Mouse (Mus musculus) forebrain, postnatal 0 days (tissue): ENCODE measurements at regions not wholly inside any gene's neighbourhood (a gene's known extent, or its start where the extent isn't known, plus 50 kb on each side); places are given as distances from the start of the nearest gene placed in this dataset.

Source experiments
- ATAC-seq: fragments of 200-750 bp; cut with Nextera tagmentation; 2 replicates; pipeline ENCODE4 v1.8.0; 2017; ENCODE audit warnings: mild to moderate bottlenecking, moderate library complexity
- DNase-seq: peaks from one replicate; pipeline ENCODE4 v3.0.0-alpha.2; 2015
- H3K27ac ChIP-seq: fragments of 300-500 bp; sonication (generic); 2 replicates; pipeline ENCODE4 v1.5.1; 2014; ENCODE audit warnings: low read depth, mild to moderate bottlenecking, antibody characterized with exemption, low read length, moderate library complexity, mixed read lengths
- H3K27me3 ChIP-seq: fragments of 300-500 bp; sonication (generic); 2 replicates; pipeline ENCODE4 v1.6.1; 2014; ENCODE audit warnings: mild to moderate bottlenecking, low read length, mixed read lengths; ENCODE audit not compliant: insufficient read depth
- H3K36me3 ChIP-seq: fragments of 300-500 bp; sonication (generic); 2 replicates; pipeline ENCODE4 v1.6.1; 2014; ENCODE audit warnings: mild to moderate bottlenecking, moderate library complexity; ENCODE audit not compliant: insufficient read depth
- H3K4me1 ChIP-seq: fragments of 300-500 bp; sonication (generic); 2 replicates; pipeline ENCODE4 v1.6.1; 2014; ENCODE audit warnings: antibody characterized with exemption; ENCODE audit not compliant: insufficient read depth
- H3K4me2 ChIP-seq: fragments of 300-500 bp; sonication (generic); 2 replicates; pipeline ENCODE4 v1.6.1; 2014; ENCODE audit warnings: low read depth, mild to moderate bottlenecking, moderate library complexity
- H3K4me3 ChIP-seq: fragments of 300-500 bp; sonication (generic); 2 replicates; pipeline ENCODE4 v1.5.1; 2014; ENCODE audit warnings: low read depth, low read length, mixed read lengths
- H3K9ac ChIP-seq: fragments of 300-500 bp; sonication (generic); 2 replicates; pipeline ENCODE4 v1.6.1; 2014; ENCODE audit warnings: mild to moderate bottlenecking
- H3K9me3 ChIP-seq: fragments of 300-500 bp; sonication (generic); 2 replicates; pipeline ENCODE4 v1.6.1; 2016; ENCODE audit warnings: low read length
- CTCF ChIP-seq: sonication (generic); IDR thresholded peaks from 2 replicates; pipeline ENCODE4 v1.5.1; 2016; ENCODE audit warnings: antibody characterized with exemption, control low read depth, low read depth
- WGBS: fragments of 180-500 bp; shearing (Covaris S2); extraction: QIAGEN DNeasy Blood & Tissue Kit; methylation state at CpG from one replicate; pipeline ENCODE4 v1.1.7; 2014; 5-methylcytosine and 5-hydroxymethylcytosine counted together

GRCm38 (mm10) chr17:47135391-47135790, 125.0 kb upstream of the Ubr2 start:
- Histone ChIP-seq H3K27me3 (no peaks in the 10 kb centered on the region), H3K4me2 (no peak overlapping the region), H3K36me3 (no peaks in the 10 kb centered on the region), H3K9me3 (no peaks in the 10 kb centered on the region), H3K27ac (no peak overlapping the region), H3K4me3 (no peak overlapping the region), H3K9ac (no peak overlapping the region), H3K4me1 (no peaks in the 10 kb centered on the region)
- DNase-seq = no peak
- WGBS = 83% methylated on average over 5 of the region's 5 CpGs
- TF ChIP-seq CTCF = no peak
- no peak for ATAC-seq

DNA sequence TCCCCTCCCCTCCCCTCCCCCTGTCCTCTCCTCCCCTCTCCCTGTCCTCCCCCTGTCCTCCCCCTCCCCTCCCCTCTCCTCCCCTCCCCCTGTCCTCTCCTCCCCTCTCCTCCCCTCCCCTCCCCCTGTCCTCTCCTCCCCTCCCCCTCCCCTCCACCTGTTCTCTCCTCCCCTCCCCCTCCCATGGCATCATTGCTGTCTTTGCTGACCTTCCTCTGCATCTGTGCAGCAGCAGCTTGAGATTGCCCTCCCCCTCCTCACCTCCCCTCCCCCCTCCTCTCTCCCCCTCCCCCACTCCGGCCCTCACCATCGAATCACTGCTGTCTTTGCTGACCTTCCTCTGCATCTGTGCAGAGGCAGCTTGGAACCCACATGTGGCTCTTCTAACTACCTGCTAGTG, 123.4 kb upstream of the Ubr2 start:
- Histone ChIP-seq H3K4me2 (no peak overlapping the region), H3K9ac (no peak overlapping the region), H3K4me3 (no peak overlapping the region), H3K9me3 (no peaks in the 10 kb centered on the region), H3K36me3 (no peaks in the 10 kb centered on the region), H3K27ac (no peak overlapping the region), H3K4me1 (no peaks in the 10 kb centered on the region), H3K27me3 (no peaks in the 10 kb centered on the region)
- TF ChIP-seq CTCF = no peak
- 75% methylated on average over 2 of the region's 2 CpGs for WGBS
- ATAC-seq (no peak), DNase-seq (no peak)

DNA sequence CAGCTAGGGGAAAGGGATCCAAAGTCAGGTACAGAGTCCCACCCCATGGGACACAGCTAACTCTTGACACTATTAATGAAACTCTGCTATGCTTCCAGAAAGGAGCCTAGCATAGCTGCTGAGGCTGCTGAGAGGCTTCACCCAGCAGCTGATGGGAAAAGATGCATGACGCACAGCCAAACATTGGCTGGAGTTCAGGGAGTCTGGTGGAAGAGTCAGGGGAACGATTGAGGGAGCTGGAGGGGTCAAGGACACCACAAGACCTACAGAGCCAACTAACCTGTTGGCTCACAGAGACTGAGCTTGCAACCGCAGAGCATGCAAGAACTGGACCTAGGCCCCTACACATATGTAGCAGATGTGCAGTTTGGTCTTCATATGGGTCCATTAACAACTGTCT, 117.2 kb upstream of the Ubr2 start:
- Histone ChIP-seq H3K4me2 (no peak overlapping the region), H3K27me3 (no peaks in the 10 kb centered on the region), H3K4me1 (no peaks in the 10 kb centered on the region), H3K9me3 (no peaks in the 10 kb centered on the region), H3K27ac (no peak overlapping the region), H3K9ac (no peak overlapping the region), H3K4me3 (no peak overlapping the region), H3K36me3 (no peaks in the 10 kb centered on the region)
- no peak for TF ChIP-seq CTCF
- 81% methylated on average over 3 of the region's 3 CpGs for WGBS
- ATAC-seq (no peak), DNase-seq (no peak)

GRCm38 (mm10) chr17:47123576-47123975, 113.2 kb upstream of the Ubr2 start:
- Histone ChIP-seq H3K4me2 (no peak overlapping the region), H3K9me3 (no peaks in the 10 kb centered on the region), H3K4me1 (no peaks in the 10 kb centered on the region), H3K9ac (no peak overlapping the region), H3K4me3 (no peak overlapping the region), H3K27me3 (no peaks in the 10 kb centered on the region), H3K27ac (no peak overlapping the region), H3K36me3 (no peaks in the 10 kb centered on the region)
- 90% methylated on average over 18 of the region's 18 CpGs for WGBS
- DNase-seq (no peak), ATAC-seq (no peak)
- TF ChIP-seq CTCF = no peak

GRCm38 (mm10) chr17:47122221-47122620, 111.9 kb upstream of the Ubr2 start:
- no peak overlapping the region for H3K4me3 ChIP-seq
- 82% methylated on average over 9 of the region's 9 CpGs for WGBS
- H3K36me3 ChIP-seq = no peaks in the 10 kb centered on the region
- ATAC-seq = no peak
- no peak overlapping the region for H3K4me2 ChIP-seq
- no peaks in the 10 kb centered on the region for H3K27me3 ChIP-seq
- no peak for TF ChIP-seq CTCF
- no peak overlapping the region for H3K27ac ChIP-seq
- H3K4me1 ChIP-seq = no peaks in the 10 kb centered on the region
- no peak for DNase-seq
- H3K9ac ChIP-seq = no peak overlapping the region
- no peaks in the 10 kb centered on the region for H3K9me3 ChIP-seq

DNA sequence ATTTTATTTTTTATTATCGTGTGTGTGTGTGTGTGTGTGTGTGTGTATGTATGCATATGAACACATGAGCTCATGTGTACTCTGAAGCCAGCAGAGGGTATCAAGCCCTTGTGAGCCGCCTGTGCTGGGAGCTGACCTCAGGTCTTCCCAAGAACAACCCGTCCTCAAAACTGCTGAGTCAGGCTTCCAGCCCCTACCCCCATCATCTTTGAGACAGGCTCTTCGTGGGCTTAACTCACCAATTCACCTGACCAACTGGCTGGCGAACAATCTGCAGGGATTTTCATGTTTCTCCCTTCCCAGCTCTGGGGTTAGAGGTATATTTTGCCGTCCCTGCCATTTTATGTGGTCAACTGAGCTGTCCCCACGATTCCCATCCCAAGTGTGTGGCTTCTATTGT, 107.7 kb upstream of the Ubr2 start:
- H3K9ac ChIP-seq = no peak overlapping the region
- no peak overlapping the region for H3K27ac ChIP-seq
- DNase-seq (no peak), ATAC-seq (no peak)
- no peak overlapping the region for H3K4me3 ChIP-seq
- whole genome bisulfite sequencing = 86% methylated on average over 7 of the region's 7 CpGs
- H3K4me2 ChIP-seq = no peak overlapping the region
- no peak for TF ChIP-seq CTCF
- H3K36me3 ChIP-seq = no peaks in the 10 kb centered on the region
- H3K27me3 ChIP-seq = no peaks in the 10 kb centered on the region
- H3K4me1 ChIP-seq = no peaks in the 10 kb centered on the region
- no peaks in the 10 kb centered on the region for H3K9me3 ChIP-seq

DNA sequence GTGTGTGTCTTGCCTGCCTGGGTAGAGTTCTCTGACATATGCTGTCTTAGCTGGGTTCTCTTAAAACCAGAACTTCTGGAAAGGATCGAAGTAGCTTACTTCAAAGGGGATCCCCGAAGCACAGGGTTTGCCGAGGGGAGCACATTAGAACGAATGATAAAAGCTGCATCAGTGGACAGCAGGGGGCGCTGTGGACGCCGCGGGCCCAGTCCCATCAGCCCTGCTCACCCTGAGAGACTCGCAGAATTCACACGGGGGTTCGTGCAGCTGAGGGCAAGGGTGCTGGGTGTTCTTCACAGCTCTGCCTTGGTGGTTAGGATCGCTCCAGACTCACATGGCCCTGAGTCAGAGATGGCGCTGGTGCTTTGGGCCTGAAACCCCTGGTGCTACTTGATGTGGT, 105.4 kb upstream of the Ubr2 start:
- H3K4me1 ChIP-seq = no peaks in the 10 kb centered on the region
- DNase-seq = peak; percentile 11

GRCm38 (mm10) chr17:47115141-47115540, 104.8 kb upstream of the Ubr2 start:
- DNase-seq (no peak), ATAC-seq (no peak)
- no peak for TF ChIP-seq CTCF
- Histone ChIP-seq H3K4me2 (no peak overlapping the region), H3K27ac (no peak overlapping the region), H3K4me1 (no peaks in the 10 kb centered on the region), H3K9me3 (no peaks in the 10 kb centered on the region), H3K4me3 (no peak overlapping the region), H3K9ac (no peak overlapping the region), H3K27me3 (no peaks in the 10 kb centered on the region), H3K36me3 (no peaks in the 10 kb centered on the region)
- 85% methylated on average over 5 of the region's 5 CpGs for WGBS

More for the DNA sequence above, 105.4 kb upstream of the Ubr2 start:
- H3K27me3 ChIP-seq = no peaks in the 10 kb centered on the region
- H3K4me3 ChIP-seq = no peak overlapping the region
- H3K36me3 ChIP-seq = no peaks in the 10 kb centered on the region
- no peak overlapping the region for H3K9ac ChIP-seq
- TF ChIP-seq CTCF = peak; percentile 51
- no peaks in the 10 kb centered on the region for H3K9me3 ChIP-seq
- H3K4me2 ChIP-seq = no peak overlapping the region
- WGBS = 49% methylated on average over 13 of the region's 13 CpGs
- ATAC-seq = no peak
- no peak overlapping the region for H3K27ac ChIP-seq
